Mouse (Mus musculus) stomach, embryonic 16.5 days (tissue): ENCODE measurements around the gene Synpo2l. TPM values are rescaled to one million over a fixed set of nuclear protein-coding genes. Genes with fewer than 3 reads are reported as not detected.
A peak's percentile ranks its signal among the peaks of the same experiment; 100 is the strongest.

ENCODE experiments used
- ATAC-seq: fragments of 200-750 bp; cut with Nextera tagmentation; 2 replicates; pipeline ENCODE4 v1.8.0; 2017; ENCODE audit warnings: moderate number of reproducible peaks, moderate TSS enrichment; ENCODE audit not compliant: insufficient read depth, low FRiP score
- H3K27ac ChIP-seq: fragments of 300-500 bp; sonication (generic); 2 replicates; pipeline ENCODE4 v1.5.1; 2014; ENCODE audit warnings: low read length
- H3K27me3 ChIP-seq: fragments of 300-500 bp; sonication (generic); 2 replicates; pipeline ENCODE4 v1.6.1; 2014; ENCODE audit warnings: low read length, control low read depth, mixed read lengths; ENCODE audit not compliant: control insufficient read depth, insufficient read depth
- H3K36me3 ChIP-seq: fragments of 300-500 bp; sonication (generic); 2 replicates; pipeline ENCODE4 v1.6.1; 2014; ENCODE audit warnings: low read length; ENCODE audit not compliant: control insufficient read depth, insufficient read depth
- H3K4me1 ChIP-seq: fragments of 300-500 bp; sonication (generic); 2 replicates; pipeline ENCODE4 v1.6.1; 2014; ENCODE audit warnings: low read length, control low read depth, mixed read lengths; ENCODE audit not compliant: control insufficient read depth, insufficient read depth
- H3K4me2 ChIP-seq: fragments of 300-500 bp; sonication (generic); 2 replicates; pipeline ENCODE4 v1.6.1; 2014; ENCODE audit warnings: low read depth, low read length, mixed read lengths
- H3K4me3 ChIP-seq: fragments of 300-500 bp; sonication (generic); replicated peaks from 2 replicates; pipeline ENCODE4 v1.5.1; 2014; ENCODE audit warnings: mild to moderate bottlenecking, low read length
- H3K9ac ChIP-seq: fragments of 300-500 bp; sonication (generic); 2 replicates; pipeline ENCODE4 v1.6.1; 2014; ENCODE audit warnings: low read length
- H3K9me3 ChIP-seq: fragments of 300-500 bp; sonication (generic); replicated peaks from 2 replicates; pipeline ENCODE4 v1.6.1; 2016; ENCODE audit warnings: low read length, control low read depth; ENCODE audit not compliant: control insufficient read depth
- WGBS: fragments of 180-500 bp; shearing (Covaris S2); extraction: QIAGEN DNeasy Blood & Tissue Kit; methylation state at CpG from one replicate; pipeline ENCODE4 v1.1.7; 2014; 5-methylcytosine and 5-hydroxymethylcytosine counted together
- polyA plus RNA-seq: library from polyadenylated mRNA; unstranded; fragments of >200 nt; fragmentation: Nextera tagmentation; extraction: Ambion mirVana; gene quantifications from 2 replicates; pipeline ENCODE4 v1.2.1, GENCODE M21; 2015

Gene Synpo2l
- polyA plus RNA-seq, 1 experiment from 2014 or later = 5.1 TPM

GRCm38 (mm10) chr14:20700362-20700761, 32.2 kb upstream of the Synpo2l start:
- H3K27me3 ChIP-seq = no peaks in the 10 kb centered on the region
- H3K9ac ChIP-seq = no peak overlapping the region
- 71% methylated on average over 3 of the region's 3 CpGs for WGBS
- H3K27ac ChIP-seq = no peak overlapping the region
- H3K36me3 ChIP-seq = peaks cover 4% of the 10 kb centered on the region; the same call in 1 of the 2 replicates
- no peaks in the 10 kb centered on the region for H3K9me3 ChIP-seq
- peaks cover 46% of the 10 kb centered on the region for H3K4me1 ChIP-seq
- no peak overlapping the region for H3K4me2 ChIP-seq
- H3K4me3 ChIP-seq = no peak overlapping the region
- ATAC-seq = no peak

GRCm38 (mm10) chr14:20698515-20698914, 30.4 kb upstream of the Synpo2l start:
- Histone ChIP-seq H3K27ac (no peak overlapping the region), H3K4me2 (no peak overlapping the region), H3K27me3 (no peaks in the 10 kb centered on the region), H3K4me3 (no peak overlapping the region), H3K4me1 (peaks cover 46% of the 10 kb centered on the region), H3K9me3 (no peaks in the 10 kb centered on the region), H3K9ac (0 out of 2 replicates have a peak overlapping the region, but pooled peaks have one; percentile 7), H3K36me3 (no peaks in the 10 kb centered on the region)
- WGBS = 79% methylated on average over 2 of the region's 2 CpGs
- ATAC-seq = no peak

- no peak for ATAC-seq
- peaks cover 45% of the 10 kb centered on the region for H3K4me1 ChIP-seq
- no peaks in the 10 kb centered on the region for H3K27me3 ChIP-seq
- H3K27ac ChIP-seq = peak overlapping the region; percentile 21; the same call in 1 of the 2 replicates
- peak overlapping the region; percentile 92 for H3K9ac ChIP-seq
- H3K9me3 ChIP-seq = no peaks in the 10 kb centered on the region
- 20% methylated on average over 1 of the region's 1 CpGs for WGBS
- peak overlapping the region; percentile 86 for H3K4me2 ChIP-seq
- peaks cover 3% of the 10 kb centered on the region; the same call in 1 of the 2 replicates for H3K36me3 ChIP-seq
- peak overlapping the region; percentile 91 for H3K4me3 ChIP-seq
Observed at GRCm38 (mm10) chr14:20696986-20697385, 28.8 kb upstream of the Synpo2l start.

- peak overlapping the region; percentile 92 for H3K9ac ChIP-seq
- peak overlapping the region; percentile 99 for H3K27ac ChIP-seq
- peak overlapping the region; percentile 86 for H3K4me2 ChIP-seq
- 12% methylated on average over 27 of the region's 27 CpGs for WGBS
- no peaks in the 10 kb centered on the region for H3K27me3 ChIP-seq
- peaks cover 37% of the 10 kb centered on the region for H3K4me1 ChIP-seq
- no peak for ATAC-seq
- H3K9me3 ChIP-seq = no peaks in the 10 kb centered on the region
- peaks cover 13% of the 10 kb centered on the region for H3K36me3 ChIP-seq
- peak overlapping the region; percentile 91 for H3K4me3 ChIP-seq
Observed at GRCm38 (mm10) chr14:20695761-20696520, 27.8 kb upstream of the Synpo2l start.

- H3K9me3 ChIP-seq = no peaks in the 10 kb centered on the region
- WGBS = under 1% methylated on average over 111 of the region's 111 CpGs
- peak within 1 kb of the TSS; percentile 91 for H3K4me3 ChIP-seq
- peaks cover 17% of the 10 kb centered on the region for H3K36me3 ChIP-seq
- H3K27ac ChIP-seq = peak within 1 kb of the TSS; percentile 99
- ATAC-seq = peak; percentile 92
- peak within 1 kb of the TSS; percentile 92 for H3K9ac ChIP-seq
- peaks cover 30% of the 10 kb centered on the region for H3K4me1 ChIP-seq
- peak within 1 kb of the TSS; percentile 86 for H3K4me2 ChIP-seq
- H3K27me3 ChIP-seq = no peaks in the 10 kb centered on the region
Observed at GRCm38 (mm10) chr14:20694884-20695760, 27.0 kb upstream of the Synpo2l start, which contains the start of gene Fut11. Fut11 (plus strand) TSS chr14:20694968.

GRCm38 (mm10) chr14:20694185-20694883, 26.2 kb upstream of the Synpo2l start:
- 40% methylated on average over 13 of the region's 13 CpGs for WGBS
- ATAC-seq = peak; percentile 11; the same call in 1 of the 2 replicates
- H3K4me3 ChIP-seq = peak overlapping the region; percentile 91
- H3K36me3 ChIP-seq = peaks cover 25% of the 10 kb centered on the region
- no peaks in the 10 kb centered on the region for H3K9me3 ChIP-seq
- no peaks in the 10 kb centered on the region for H3K27me3 ChIP-seq
- H3K27ac ChIP-seq = peak overlapping the region; percentile 99
- H3K4me1 ChIP-seq = peaks cover 30% of the 10 kb centered on the region
- peak overlapping the region; percentile 92 for H3K9ac ChIP-seq
- H3K4me2 ChIP-seq = peak overlapping the region; percentile 86

GRCm38 (mm10) chr14:20693589-20694101, 25.5 kb upstream of the Synpo2l start:
- Histone ChIP-seq H3K4me1 (peaks cover 30% of the 10 kb centered on the region), H3K36me3 (peaks cover 31% of the 10 kb centered on the region), H3K9ac (no peak overlapping the region), H3K9me3 (no peaks in the 10 kb centered on the region), H3K27ac (no peak overlapping the region), H3K27me3 (no peaks in the 10 kb centered on the region), H3K4me3 (no peak overlapping the region), H3K4me2 (no peak overlapping the region)
- ATAC-seq = no peak
- WGBS = 86% methylated on average over 10 of the region's 10 CpGs

- 89% methylated on average over 6 of the region's 6 CpGs for WGBS
- H3K4me2 ChIP-seq = no peak overlapping the region
- no peak for ATAC-seq
- H3K27me3 ChIP-seq = no peaks in the 10 kb centered on the region
- H3K9me3 ChIP-seq = no peaks in the 10 kb centered on the region
- no peak overlapping the region for H3K27ac ChIP-seq
- H3K4me3 ChIP-seq = no peak overlapping the region
- H3K4me1 ChIP-seq = peaks cover 14% of the 10 kb centered on the region
- H3K9ac ChIP-seq = no peak overlapping the region
- peaks cover 36% of the 10 kb centered on the region for H3K36me3 ChIP-seq
Observed at GRCm38 (mm10) chr14:20691772-20692171, 23.6 kb upstream of the Synpo2l start.
